Mouse (Mus musculus): ENCODE measurements around the gene 3110082J24Rik.
A peak's percentile ranks its signal among the peaks of the same experiment; 100 is the strongest.

The 3110082J24Rik gene

GRCm38 (mm10) chr5:30105668-30106300 lies at the start of gene 3110082J24Rik:
TSS of gene 3110082J24Rik (minus strand) at chr5:30106086.
- peak; percentile 27 for DNase-seq (ENCODE audit: low spot score)

- no peak for DNase-seq (ENCODE audit: low spot score)
Observed at GRCm38 (mm10) chr5:30155395-30155792, 49.5 kb upstream of the 3110082J24Rik start.

DNA sequence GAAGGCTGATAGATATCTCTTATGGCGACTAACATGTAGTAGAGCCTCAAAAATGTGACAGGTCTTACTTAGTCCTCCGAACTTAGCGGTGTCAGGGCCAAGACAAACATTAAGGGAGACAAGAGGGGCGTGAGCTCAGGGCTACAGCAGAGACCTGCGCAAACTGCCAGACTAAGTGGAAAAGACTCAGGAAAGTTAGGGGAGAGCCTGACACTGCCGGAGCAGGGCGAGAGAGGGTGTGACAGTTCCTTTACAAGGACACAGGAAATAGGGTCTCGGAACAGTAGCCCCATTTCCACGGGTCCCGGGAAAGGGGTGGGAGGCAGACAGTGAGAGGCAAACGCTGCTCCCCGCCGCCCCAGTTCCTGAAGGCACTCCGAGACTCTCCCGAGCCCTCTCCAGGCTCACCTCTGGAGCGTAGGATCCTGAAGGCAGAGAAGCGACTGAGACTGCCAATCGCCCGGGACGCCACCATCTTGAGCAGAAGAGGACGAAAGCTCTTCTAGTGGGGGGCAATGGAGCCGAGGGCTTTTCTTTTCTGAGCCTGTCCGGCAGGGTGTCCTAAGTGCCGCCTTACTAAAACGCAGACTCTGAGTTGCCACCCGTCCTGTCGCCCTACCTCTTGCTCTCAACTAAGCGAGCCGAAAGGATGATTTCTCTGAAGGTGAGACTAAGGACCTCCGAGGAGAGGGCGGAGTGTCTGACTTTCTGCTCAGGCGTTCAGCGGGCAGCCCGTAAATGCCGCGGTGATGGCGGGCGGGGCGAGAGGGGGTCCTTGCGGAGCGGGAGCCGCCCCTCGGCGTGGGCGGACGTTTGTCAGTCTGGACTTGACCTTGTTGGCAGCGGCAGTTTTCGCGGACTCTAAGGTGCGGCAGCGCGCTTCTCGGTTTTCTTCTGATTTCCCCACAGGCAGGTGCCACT lies 48.8 kb upstream of the 3110082J24Rik start, which contains the start of the genes Hadha and Hadhb:
TSS of gene Hadha (minus strand) at position 689 of the 921 bp plus-strand sequence.
TSS of gene Hadhb (plus strand) at position 775 of the 921 bp plus-strand sequence.
- peak; percentile 92 for DNase-seq (ENCODE audit: low spot score)

DNA sequence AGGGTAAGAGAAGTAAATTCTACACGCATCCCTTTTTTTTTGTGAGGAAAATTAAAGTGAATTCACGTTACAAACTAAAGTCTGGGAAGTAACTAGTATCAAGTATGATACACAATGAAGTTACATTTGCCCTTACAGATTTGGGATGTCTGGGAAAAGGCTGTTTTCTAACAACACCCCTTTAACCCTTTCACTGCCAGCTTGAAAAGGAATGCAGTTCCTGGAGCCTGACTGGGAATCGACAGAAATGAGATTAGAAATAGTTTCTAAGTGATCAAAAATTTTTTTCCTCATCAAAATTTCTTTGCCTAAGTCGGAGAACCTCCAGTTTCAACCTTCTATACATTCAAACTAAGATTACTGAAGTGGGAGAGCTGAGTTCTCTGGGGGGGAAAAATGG lies 48.1 kb upstream of the 3110082J24Rik start:
- peak; percentile 60 for DNase-seq (ENCODE audit: low spot score)

DNA sequence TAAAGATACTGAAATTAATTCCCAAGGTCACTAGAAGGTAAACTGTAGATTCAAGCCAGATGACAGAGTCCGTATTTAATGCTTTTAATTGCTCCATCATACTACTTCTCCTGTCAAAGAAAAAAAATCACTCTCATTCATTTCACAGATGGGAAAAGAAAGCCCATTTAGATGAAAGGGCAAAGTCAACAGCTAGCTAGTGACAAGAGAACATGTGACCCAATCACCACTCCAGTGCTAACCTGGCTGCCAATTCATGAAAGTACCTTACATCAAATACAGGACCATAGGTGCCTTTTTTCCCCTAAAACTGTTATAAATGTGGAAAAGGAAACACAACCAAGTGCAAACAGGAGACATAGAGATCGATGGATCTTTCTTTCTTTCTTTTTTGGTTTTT lies 47.3 kb upstream of the 3110082J24Rik start:
- DNase-seq (ENCODE audit: low spot score), result no peak

DNA sequence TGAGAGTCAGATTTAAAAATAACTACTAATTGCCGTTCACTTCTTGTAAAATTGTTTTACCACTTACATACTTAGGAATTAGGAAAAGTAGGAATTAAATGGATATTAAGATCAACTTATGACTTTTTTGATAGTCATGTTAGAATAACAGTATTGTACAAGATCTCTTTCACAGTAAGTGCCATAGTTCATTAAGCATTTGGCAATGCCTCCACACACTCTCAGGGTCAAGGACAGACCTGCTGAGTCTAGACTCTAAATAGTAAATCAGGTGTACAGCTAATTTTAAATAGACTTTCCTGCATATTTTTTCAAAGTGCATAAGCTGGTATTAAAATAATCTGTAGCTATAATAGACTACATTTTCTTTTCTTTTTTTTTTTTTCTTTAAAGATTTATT lies 46.5 kb upstream of the 3110082J24Rik start:
- DNase-seq (ENCODE audit: low spot score), result no peak

DNA sequence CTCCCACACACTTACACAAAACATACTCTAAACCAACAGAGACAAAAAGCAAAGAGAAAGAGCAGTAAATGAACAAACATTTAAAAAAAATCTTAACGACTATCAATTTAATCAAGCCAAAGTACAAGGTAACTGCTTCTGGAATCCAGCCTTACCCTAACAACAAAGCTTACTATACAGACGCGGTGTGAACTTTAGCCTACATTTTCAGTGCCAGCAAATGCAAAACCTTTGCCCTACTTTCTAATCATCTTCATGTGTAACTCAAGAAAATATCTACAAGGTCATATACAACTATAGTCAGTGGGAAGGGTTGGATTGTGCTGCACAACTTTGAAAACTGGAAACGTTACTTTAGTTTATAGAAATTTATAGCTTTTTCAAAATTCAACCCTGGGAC lies 46.1 kb upstream of the 3110082J24Rik start:
- peak; percentile 5 for DNase-seq (ENCODE audit: low spot score)

DNA sequence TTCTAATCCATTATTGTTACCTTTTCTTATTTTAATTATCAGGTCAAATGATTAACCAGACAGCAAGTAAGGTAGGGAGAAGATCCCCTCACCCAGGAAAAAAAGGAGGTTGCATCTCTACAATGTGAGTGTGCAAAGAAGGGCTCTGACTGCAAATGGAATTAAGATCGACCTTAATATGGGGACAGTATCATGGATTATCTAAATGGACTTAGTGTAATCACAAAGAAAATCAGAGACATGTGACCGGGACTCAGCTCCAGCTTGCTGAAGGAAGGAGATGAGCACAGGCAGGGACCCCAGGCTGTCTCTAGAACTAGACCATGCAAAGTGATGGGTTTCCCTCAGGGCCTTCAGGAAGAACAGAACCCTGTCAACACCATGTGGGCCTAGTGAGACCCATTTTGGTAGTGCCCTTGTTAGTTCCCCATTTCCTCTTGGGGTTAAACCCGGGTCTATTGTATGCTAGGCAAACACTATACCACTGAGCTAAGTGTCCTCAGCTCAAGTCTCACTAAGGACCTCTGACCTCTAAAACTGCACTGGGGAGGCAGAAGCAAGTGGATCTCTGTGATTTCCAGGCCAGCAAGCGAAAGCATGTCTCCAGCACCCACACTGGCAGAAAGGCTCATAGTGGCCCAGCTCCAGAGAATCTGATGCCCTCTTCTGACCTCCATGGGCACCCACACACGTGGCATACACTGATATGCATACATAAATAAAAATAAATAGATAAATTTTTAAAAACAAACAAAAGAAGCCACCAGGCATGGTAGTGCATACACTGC lies 42.4 kb upstream of the 3110082J24Rik start:
- DNase-seq (ENCODE audit: low spot score), result no peak

- no peak for DNase-seq (ENCODE audit: low spot score)
Observed at GRCm38 (mm10) chr5:30146526-30146925, 40.6 kb upstream of the 3110082J24Rik start.

DNA sequence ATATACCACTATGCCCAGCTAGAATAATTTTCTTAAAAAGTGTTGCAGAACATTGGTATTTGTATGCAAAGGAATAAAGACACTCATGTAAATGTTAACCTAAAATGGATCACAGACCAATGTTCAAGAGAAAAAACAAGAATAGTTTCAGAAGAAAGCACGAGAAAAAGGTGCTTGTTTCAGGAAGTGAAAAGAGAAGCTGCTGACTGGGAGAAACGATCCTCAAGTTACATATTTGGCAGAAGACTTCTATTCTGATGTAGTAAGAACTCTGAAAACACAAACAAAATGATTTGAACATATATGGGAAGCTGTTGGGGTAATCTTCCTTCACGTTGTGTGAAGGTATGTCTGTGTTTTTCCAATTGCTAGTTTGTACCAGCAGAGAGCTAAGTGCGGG lies 32.3 kb upstream of the 3110082J24Rik start:
- no peak for DNase-seq (ENCODE audit: low spot score)

DNA sequence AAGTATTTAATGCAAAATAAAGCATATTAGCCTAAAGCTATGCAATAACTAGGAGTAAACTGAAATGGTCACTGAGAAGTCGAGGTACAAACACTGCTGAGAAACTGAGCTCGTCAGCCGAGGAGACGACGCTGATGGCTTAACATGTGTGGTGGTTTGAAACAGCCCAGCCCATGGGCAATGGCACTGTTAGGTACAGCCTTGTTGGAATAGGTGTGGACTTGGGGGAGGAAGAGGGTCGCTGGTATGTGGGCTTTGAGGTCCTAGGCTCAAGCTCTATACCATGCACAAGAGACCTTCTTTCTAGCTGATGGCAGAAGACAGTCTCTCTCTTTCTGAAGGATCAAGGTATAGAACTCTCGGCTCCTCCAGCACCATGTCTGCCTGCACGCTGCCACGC lies 31.4 kb upstream of the 3110082J24Rik start:
- no peak for DNase-seq (ENCODE audit: low spot score)

DNA sequence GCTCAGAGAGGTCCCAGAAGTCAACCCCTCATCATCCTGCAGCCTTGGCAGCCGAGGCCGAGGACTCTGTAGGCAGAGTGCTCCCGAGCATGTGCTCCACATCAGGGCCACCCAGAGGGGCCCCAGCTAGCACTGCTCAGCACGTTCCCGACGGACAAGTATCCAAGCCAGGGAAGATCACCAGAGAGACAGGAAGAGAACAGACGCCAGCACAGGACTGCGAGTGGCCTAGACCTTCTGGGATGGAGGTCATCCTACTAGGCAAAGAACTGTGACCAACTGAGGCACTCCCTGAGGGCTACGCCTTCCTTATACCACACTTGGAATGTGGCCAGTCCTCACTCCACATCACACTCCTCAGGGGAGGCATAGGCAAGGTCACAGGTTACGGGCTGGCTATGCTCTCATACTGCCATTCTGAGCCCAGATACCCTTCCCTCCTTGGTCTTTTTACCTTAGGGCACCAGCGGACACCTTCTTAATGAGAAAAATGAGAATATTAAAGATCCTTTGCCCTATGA lies 29.9 kb upstream of the 3110082J24Rik start:
- no peak for DNase-seq (ENCODE audit: low spot score)

DNA sequence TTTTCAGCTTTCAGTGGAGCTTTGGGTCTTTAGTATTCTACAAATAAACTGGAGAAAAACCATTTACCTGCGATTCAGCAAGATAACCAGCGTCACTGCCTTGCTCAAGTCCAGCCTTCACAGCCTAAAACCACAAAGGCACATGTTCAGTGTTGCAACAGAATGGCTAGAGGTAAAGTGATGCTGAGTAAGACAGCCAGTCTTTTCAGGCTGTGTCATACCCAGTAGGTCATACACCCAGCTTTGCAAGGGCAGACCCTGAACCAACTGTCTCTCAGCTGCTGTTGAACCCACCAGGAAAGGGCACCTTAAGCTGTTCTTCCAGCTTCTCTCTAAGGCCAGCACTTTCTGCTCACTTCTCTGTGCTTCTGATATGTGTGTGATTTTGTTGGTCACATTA lies 26.3 kb upstream of the 3110082J24Rik start:
- no peak for DNase-seq (ENCODE audit: low spot score)

- no peak for DNase-seq (ENCODE audit: low spot score)
Observed at GRCm38 (mm10) chr5:30131246-30131645, 25.4 kb upstream of the 3110082J24Rik start.

DNA sequence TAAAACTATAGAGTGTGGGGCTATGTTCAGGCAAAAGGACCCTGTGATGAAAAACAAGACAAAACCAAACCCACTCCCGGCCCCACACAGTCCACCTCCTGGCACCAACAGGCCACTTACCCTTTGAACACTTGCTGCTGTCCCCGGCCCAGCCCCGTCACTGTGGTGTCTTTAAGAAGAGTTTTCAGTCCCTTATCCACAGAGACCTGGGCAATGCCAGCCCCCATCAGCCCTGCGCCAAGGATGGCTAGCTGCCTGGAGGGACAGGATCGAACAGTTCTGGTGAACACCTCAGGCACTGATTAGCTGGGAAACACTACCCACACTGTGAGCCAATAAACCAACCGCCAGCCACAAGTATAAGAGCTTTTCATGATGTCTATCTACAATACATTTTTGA lies 22.8 kb upstream of the 3110082J24Rik start:
- DNase-seq (ENCODE audit: low spot score), result no peak

- DNase-seq (ENCODE audit: low spot score), result no peak
Observed at GRCm38 (mm10) chr5:30127921-30128597, 22.2 kb upstream of the 3110082J24Rik start.

- no peak for DNase-seq (ENCODE audit: low spot score)
Observed at GRCm38 (mm10) chr5:30126756-30127155, 20.9 kb upstream of the 3110082J24Rik start.

DNA sequence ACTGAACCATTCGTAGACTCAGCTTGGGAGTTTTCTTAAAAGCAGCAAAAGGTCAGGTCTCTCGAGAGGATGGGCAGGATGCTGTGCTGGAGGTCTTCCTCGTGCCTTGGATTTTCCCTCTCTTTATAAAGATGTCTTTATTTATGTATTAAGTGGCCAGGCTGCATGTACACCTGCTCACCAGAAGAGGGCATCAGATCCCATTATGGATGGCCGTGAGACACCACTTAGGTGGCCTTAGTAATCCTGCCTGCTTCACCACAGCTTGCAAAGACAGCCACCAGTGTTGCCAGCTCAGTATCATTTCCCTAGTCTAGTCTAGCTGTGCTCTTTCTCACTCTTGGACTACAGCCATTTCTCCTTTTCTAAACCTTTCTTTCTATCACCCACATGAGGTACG lies 19.7 kb upstream of the 3110082J24Rik start:
- DNase-seq (ENCODE audit: low spot score), result peak; percentile 75

DNA sequence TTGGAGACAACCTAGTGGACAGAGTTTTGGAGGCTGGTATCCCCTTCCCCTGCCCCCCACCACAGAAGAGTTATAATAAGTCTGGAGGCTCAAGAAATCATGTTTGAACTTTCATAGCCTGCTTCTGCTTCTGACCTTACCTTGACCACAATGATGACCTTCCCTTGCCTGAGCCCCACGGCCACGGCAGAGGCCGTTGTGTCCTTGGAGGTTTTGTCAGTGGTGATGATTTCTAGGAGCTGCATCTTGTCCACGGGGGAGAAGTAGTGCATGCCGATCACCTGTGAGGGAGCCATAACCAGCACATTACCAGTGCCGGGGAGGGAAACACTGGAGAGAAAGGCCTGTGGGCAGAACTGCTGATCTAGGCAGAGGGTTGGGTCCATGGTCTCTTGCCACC lies 16.6 kb upstream of the 3110082J24Rik start:
- no peak for DNase-seq (ENCODE audit: low spot score)

- no peak for DNase-seq (ENCODE audit: low spot score)
Observed at GRCm38 (mm10) chr5:30120106-30120505, 14.2 kb upstream of the 3110082J24Rik start.

GRCm38 (mm10) chr5:30119163-30119562 lies 13.3 kb upstream of the 3110082J24Rik start:
- DNase-seq (ENCODE audit: low spot score), result no peak

- no peak for DNase-seq (ENCODE audit: low spot score)
Observed at GRCm38 (mm10) chr5:30118018-30118417, 12.1 kb upstream of the 3110082J24Rik start.

All from retina, embryonic 14.5 days (tissue).